Mouse (Mus musculus) ES-E14 (cell line): ENCODE results near the gene Cdk5. TPM values are rescaled to one million over a fixed set of nuclear protein-coding genes. Genes with fewer than 3 reads are reported as not detected.

Experiments
- DNase-seq: peaks from one replicate; pipeline ENCODE4 v3.0.0-alpha.2; 2013; ENCODE audit warnings: low read depth, low spot score
- H3K27ac ChIP-seq: 2 replicates; pipeline ENCODE4 v1.5.1; 2012; ENCODE audit warnings: low read depth, mild to moderate bottlenecking, low read length, moderate library complexity, mixed read lengths; ENCODE audit not compliant: poor library complexity, insufficient read depth, severe bottlenecking
- H3K36me3 ChIP-seq: 2 replicates; pipeline ENCODE4 v1.6.1; 2012; ENCODE audit warnings: mild to moderate bottlenecking, low read length, moderate library complexity, mixed read lengths; ENCODE audit not compliant: control insufficient read depth, poor library complexity, insufficient read depth, severe bottlenecking
- H3K4me1 ChIP-seq, 2 experiments: fragments of 150-350 bp in 1 of 2; sonication (generic) in 1 of 2; 2 replicates each; pipeline ENCODE4 v1.6.1; 2012; ENCODE audit warnings: low read length in 2 of 2, mild to moderate bottlenecking in 1 of 2, mixed read lengths in 1 of 2; ENCODE audit not compliant: control insufficient read depth in 2 of 2, insufficient read depth in 2 of 2, poor library complexity in 1 of 2
- H3K4me3 ChIP-seq, 2 experiments: fragments of 150-350 bp in 1 of 2; sonication (generic) in 1 of 2; 2 replicates each; pipeline ENCODE4 v1.5.1; 2012; ENCODE audit warnings: low read length in 2 of 2, low read depth in 1 of 2, mild to moderate bottlenecking in 1 of 2, mixed read lengths in 1 of 2; ENCODE audit not compliant: insufficient read depth in 1 of 2, poor library complexity in 1 of 2, severe bottlenecking in 1 of 2
- H3K9ac ChIP-seq: 2 replicates; pipeline ENCODE4 v1.6.1; 2012; ENCODE audit warnings: low read depth, mild to moderate bottlenecking, low read length, mixed read lengths; ENCODE audit not compliant: poor library complexity, insufficient read depth, severe bottlenecking
- H3K9me3 ChIP-seq: fragments of 150-350 bp; sonication (generic); 2 replicates; pipeline ENCODE4 v1.6.1; 2012; ENCODE audit warnings: low read depth, mild to moderate bottlenecking, low read length; ENCODE audit not compliant: control insufficient read depth, insufficient read depth
- CHD2 ChIP-seq: IDR thresholded peaks from 2 replicates; pipeline ENCODE4 v1.6.1; 2014; ENCODE audit warnings: mild to moderate bottlenecking, low read depth, low read length, inconsistent platforms
- HCFC1 ChIP-seq: IDR thresholded peaks from 2 replicates; pipeline ENCODE4 v1.6.1; 2012; ENCODE audit warnings: low read length, inconsistent platforms, borderline replicate concordance; ENCODE audit not compliant: insufficient read depth
- MAFK ChIP-seq: IDR thresholded peaks from 2 replicates; pipeline ENCODE4 v1.6.1; 2014; ENCODE audit warnings: mild to moderate bottlenecking, low read depth, low read length, inconsistent platforms; ENCODE audit not compliant: insufficient read depth
- ZC3H11A ChIP-seq: IDR thresholded peaks from 2 replicates; pipeline ENCODE4 v1.6.1; 2012; ENCODE audit warnings: low read depth, mild to moderate bottlenecking, inconsistent platforms, low read length, borderline replicate concordance
- ZNF384 ChIP-seq: IDR thresholded peaks from 2 replicates; pipeline ENCODE4 v1.6.1; 2012; ENCODE audit warnings: low read depth, low read length, inconsistent platforms
- in situ Hi-C, 2 experiments: fragments of 600-800 bp; cut with MboI; formaldehyde crosslinking; loops; one replicate each; pipeline ENCODE4 v1.15.1; 2025; ENCODE audit warnings: low sequenced_read_pairs in 2 of 2, inconsistent platforms in 1 of 2; ENCODE audit not compliant: unreplicated experiment in 2 of 2
- total RNA-seq: library from RNA; depleted of rRNA; stranded (reverse); fragments of 300-350 nt; gene quantifications from 2 replicates; pipeline ENCODE4 v1.2.3, GENCODE M21; 2012

The Cdk5 gene
- total RNA-seq, 1 experiment: 17.8 TPM

DNA sequence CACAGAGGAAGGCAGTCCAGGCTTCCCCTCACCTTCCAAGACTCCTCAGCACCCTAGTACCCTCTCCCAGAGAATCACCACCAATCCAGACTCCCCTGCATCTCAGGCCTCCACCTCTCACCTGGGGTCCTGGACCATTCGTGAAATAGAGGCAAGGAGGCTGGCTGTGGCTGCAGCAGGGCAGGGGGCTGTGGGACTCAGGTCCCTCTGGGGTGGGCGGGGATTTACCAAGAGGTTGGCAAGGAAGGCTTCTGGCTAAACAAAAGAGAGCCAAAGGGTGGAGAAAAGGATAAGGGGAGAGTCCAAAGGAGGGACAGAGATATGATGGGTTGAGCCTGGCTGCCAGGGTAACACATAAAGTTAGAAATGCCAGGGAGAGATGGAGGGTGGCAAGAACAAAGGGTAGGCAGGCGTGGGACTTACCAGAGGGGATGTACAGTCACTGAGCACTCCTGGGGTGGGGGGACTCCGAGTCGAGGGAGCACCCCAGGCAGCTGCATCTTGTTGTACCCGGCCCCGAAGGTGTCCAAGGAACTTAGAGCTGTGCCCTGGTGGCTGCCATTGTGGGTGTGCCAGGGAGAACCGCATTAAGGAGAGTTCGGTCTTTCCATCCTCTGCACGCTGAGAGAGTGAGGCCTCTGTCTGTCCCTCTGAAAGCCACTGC lies 37.3 kb downstream of the Cdk5 start:
- H3K36me3 ChIP-seq: no peaks in the 10 kb centered on the region
- H3K27ac ChIP-seq: no peak overlapping the region
- no peak for DNase-seq
- H3K9me3 ChIP-seq: no peaks in the 10 kb centered on the region
- no peak overlapping the region for H3K4me3 ChIP-seq
- no peak for TF ChIP-seq CHD2
- no peak for TF ChIP-seq MAFK
- no peak for TF ChIP-seq HCFC1
- TF ChIP-seq ZC3H11A: no peak
- no peak for TF ChIP-seq ZNF384
- no peak overlapping the region for H3K9ac ChIP-seq
- in situ Hi-C loops: no loop called here
- H3K4me1 ChIP-seq: peaks cover 2 to 10% of the 10 kb centered on the region in 2 experiments; a peak in 1 of 4 replicates

- Histone ChIP-seq H3K4me3 (no peak overlapping the region), H3K27ac (no peak overlapping the region), H3K36me3 (no peaks in the 10 kb centered on the region), H3K9ac (no peak overlapping the region), H3K4me1 (peaks cover 2 to 10% of the 10 kb centered on the region in 2 experiments; a peak in 1 of 4 replicates), H3K9me3 (no peaks in the 10 kb centered on the region)
- no peak for TF ChIP-seq ZNF384
- TF ChIP-seq ZC3H11A: no peak
- no peak for TF ChIP-seq HCFC1
- no peak for TF ChIP-seq CHD2
- DNase-seq: no peak
- in situ Hi-C loops: no loop called here
Observed at GRCm38 (mm10) chr5:24385374-24385773, 38.0 kb downstream of the Cdk5 start.

DNA sequence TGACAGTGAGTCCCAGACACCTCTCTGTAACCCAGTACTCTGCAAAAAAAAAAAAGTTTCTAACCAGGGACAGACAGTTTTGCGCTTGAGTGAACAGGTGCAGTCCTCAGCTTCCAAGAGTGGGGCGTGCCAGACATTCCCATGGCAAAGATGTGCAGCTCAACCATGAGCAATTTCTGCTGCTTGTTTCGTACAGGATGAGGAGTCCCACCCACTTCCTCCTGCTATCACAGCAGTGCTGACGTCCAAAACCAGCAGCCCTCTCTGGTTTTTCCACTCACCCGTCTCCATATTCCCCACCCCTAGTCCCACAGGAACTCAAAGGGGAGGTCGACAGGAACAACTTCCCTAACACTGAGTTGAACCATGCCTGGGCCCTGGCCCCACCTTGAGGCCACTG lies 38.9 kb downstream of the Cdk5 start:
- TF ChIP-seq CHD2 (no peak), HCFC1 (no peak), ZC3H11A (no peak), ZNF384 (no peak), MAFK (no peak)
- no peaks in the 10 kb centered on the region for H3K36me3 ChIP-seq
- in situ Hi-C loops: no loop called here
- no peak overlapping the region for H3K27ac ChIP-seq
- H3K9me3 ChIP-seq: no peaks in the 10 kb centered on the region
- H3K4me3 ChIP-seq: no peak overlapping the region; a peak in 1 of 4 replicates
- H3K9ac ChIP-seq: no peak overlapping the region
- peaks cover 2 to 14% of the 10 kb centered on the region in 2 experiments; a peak in 1 of 4 replicates for H3K4me1 ChIP-seq
- DNase-seq: no peak

- Histone ChIP-seq H3K9me3 (no peaks in the 10 kb centered on the region), H3K36me3 (no peaks in the 10 kb centered on the region), H3K4me1 (peaks cover 2 to 13% of the 10 kb centered on the region in 2 experiments; a peak in 1 of 4 replicates), H3K9ac (peak overlapping the region; percentile 67), H3K4me3 (peak overlapping the region; percentile 45 to 52), H3K27ac (peak overlapping the region; percentile 51; the same call in 1 of the 2 replicates)
- DNase-seq: peak; percentile 95
- in situ Hi-C loops: no loop called here
- peak; percentile 69; the same call in 1 of the 2 replicates for TF ChIP-seq HCFC1
- TF ChIP-seq CHD2: no peak
- no peak for TF ChIP-seq ZC3H11A
Observed at GRCm38 (mm10) chr5:24383026-24383859, 40.1 kb downstream of the Cdk5 start.
